Mouse (Mus musculus): Measurements from ENCODE around the gene Ptprr. TPM values are rescaled to one million over a fixed set of nuclear protein-coding genes. Genes with fewer than 3 reads are reported as not detected.

The Ptprr gene
- polyA plus RNA-seq, 1 experiment from 2014 or later: 29.9 TPM

- no peak overlapping the region for H3K27ac ChIP-seq
- H3K4me3 ChIP-seq: no peak overlapping the region
- ATAC-seq (ENCODE audit: low FRiP score, low read depth): no peak
- no peak overlapping the region for H3K9ac ChIP-seq
- no peaks in the 10 kb centered on the region for H3K9me3 ChIP-seq
- no peak overlapping the region for H3K4me2 ChIP-seq (replicated peaks)
- H3K4me1 ChIP-seq: no peaks in the 10 kb centered on the region
- WGBS: 89% methylated on average over 5 of the region's 5 CpGs
- no peaks in the 10 kb centered on the region for H3K27me3 ChIP-seq (replicated peaks)
- no peaks in the 10 kb centered on the region for H3K36me3 ChIP-seq
Observed at GRCm38 (mm10) chr10:116078636-116079035, 60.6 kb downstream of the Ptprr start.

GRCm38 (mm10) chr10:116079396-116079795 lies 61.4 kb downstream of the Ptprr start:
- 39% methylated on average over 7 of the region's 7 CpGs for WGBS
- Histone ChIP-seq H3K4me1 (no peaks in the 10 kb centered on the region), H3K9ac (no peak overlapping the region), H3K9me3 (no peaks in the 10 kb centered on the region), H3K36me3 (no peaks in the 10 kb centered on the region), H3K4me3 (no peak overlapping the region), H3K27me3 (replicated peaks) (no peaks in the 10 kb centered on the region), H3K4me2 (replicated peaks) (no peak overlapping the region), H3K27ac (no peak overlapping the region)
- ATAC-seq (ENCODE audit: low FRiP score, low read depth): no peak

- WGBS: 88% methylated on average over 6 of the region's 6 CpGs
- Histone ChIP-seq H3K9ac (no peak overlapping the region), H3K27ac (no peak overlapping the region), H3K4me3 (no peak overlapping the region), H3K4me2 (replicated peaks) (no peak overlapping the region), H3K4me1 (no peaks in the 10 kb centered on the region), H3K36me3 (no peaks in the 10 kb centered on the region), H3K27me3 (replicated peaks) (no peaks in the 10 kb centered on the region), H3K9me3 (no peaks in the 10 kb centered on the region)
- no peak for ATAC-seq (ENCODE audit: low FRiP score, low read depth)
Observed at GRCm38 (mm10) chr10:116080841-116081240, 62.8 kb downstream of the Ptprr start.

GRCm38 (mm10) chr10:116083965-116084364 lies 66.0 kb downstream of the Ptprr start:
- Histone ChIP-seq H3K27me3 (replicated peaks) (no peaks in the 10 kb centered on the region), H3K9ac (no peak overlapping the region), H3K4me3 (no peak overlapping the region), H3K9me3 (no peaks in the 10 kb centered on the region), H3K4me1 (no peaks in the 10 kb centered on the region), H3K4me2 (replicated peaks) (no peak overlapping the region), H3K36me3 (no peaks in the 10 kb centered on the region), H3K27ac (no peak overlapping the region)
- no peak for ATAC-seq (ENCODE audit: low FRiP score, low read depth)
- 32% methylated on average over 3 of the region's 3 CpGs for WGBS

- no peak overlapping the region for H3K9ac ChIP-seq
- no peak overlapping the region for H3K4me3 ChIP-seq
- no peak for ATAC-seq (ENCODE audit: low FRiP score, low read depth)
- H3K9me3 ChIP-seq: no peaks in the 10 kb centered on the region
- WGBS: 91% methylated on average over 13 of the region's 13 CpGs
- H3K36me3 ChIP-seq: no peaks in the 10 kb centered on the region
- H3K4me2 ChIP-seq (replicated peaks): no peak overlapping the region
- H3K27me3 ChIP-seq (replicated peaks): no peaks in the 10 kb centered on the region
- H3K27ac ChIP-seq: no peak overlapping the region
- no peaks in the 10 kb centered on the region for H3K4me1 ChIP-seq
Observed at GRCm38 (mm10) chr10:116096466-116096865, 78.5 kb downstream of the Ptprr start.

DNA sequence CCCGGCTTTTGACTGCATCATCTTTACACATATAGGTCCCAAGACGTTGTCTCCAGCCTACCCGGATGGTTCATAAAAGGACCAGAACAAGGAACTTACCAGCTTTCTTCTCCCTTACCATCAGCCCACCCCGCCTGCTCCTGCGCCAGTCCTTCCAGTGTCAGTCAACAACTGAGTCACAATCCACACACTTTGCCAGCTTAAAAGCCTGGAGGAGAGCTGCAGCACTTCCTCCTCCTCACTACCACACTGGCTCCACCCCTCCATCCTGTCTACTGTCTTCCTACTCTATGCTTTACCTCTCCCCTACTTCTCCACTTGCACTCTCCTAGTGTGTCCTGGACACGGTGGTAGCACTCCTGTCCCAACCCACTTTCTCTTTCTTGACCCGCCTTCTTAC lies 80.5 kb downstream of the Ptprr start:
- no peak overlapping the region for H3K27ac ChIP-seq
- H3K36me3 ChIP-seq: no peaks in the 10 kb centered on the region
- H3K9ac ChIP-seq: no peak overlapping the region
- no peak overlapping the region for H3K4me3 ChIP-seq
- H3K4me1 ChIP-seq: no peaks in the 10 kb centered on the region
- no peaks in the 10 kb centered on the region for H3K27me3 ChIP-seq (replicated peaks)
- WGBS: 91% methylated on average over 7 of the region's 7 CpGs
- no peak for ATAC-seq (ENCODE audit: low FRiP score, low read depth)
- H3K4me2 ChIP-seq (replicated peaks): no peak overlapping the region
- no peaks in the 10 kb centered on the region for H3K9me3 ChIP-seq

GRCm38 (mm10) chr10:116108176-116108575 lies 90.2 kb downstream of the Ptprr start:
- Histone ChIP-seq H3K4me3 (no peak overlapping the region), H3K27me3 (replicated peaks) (no peaks in the 10 kb centered on the region), H3K36me3 (no peaks in the 10 kb centered on the region), H3K9ac (no peak overlapping the region), H3K9me3 (no peaks in the 10 kb centered on the region), H3K4me2 (replicated peaks) (no peak overlapping the region), H3K27ac (no peak overlapping the region), H3K4me1 (no peaks in the 10 kb centered on the region)
- ATAC-seq (ENCODE audit: low FRiP score, low read depth): no peak
- WGBS: 72% methylated on average over 4 of the region's 4 CpGs

- no peak for ATAC-seq (ENCODE audit: low FRiP score, low read depth)
- no peaks in the 10 kb centered on the region for H3K27me3 ChIP-seq (replicated peaks)
- H3K4me1 ChIP-seq: no peaks in the 10 kb centered on the region
- no peak overlapping the region for H3K9ac ChIP-seq
- WGBS: 86% methylated on average over 1 of the region's 1 CpGs
- no peak overlapping the region for H3K27ac ChIP-seq
- no peaks in the 10 kb centered on the region for H3K36me3 ChIP-seq
- H3K4me2 ChIP-seq (replicated peaks): no peak overlapping the region
- no peak overlapping the region for H3K4me3 ChIP-seq
- peaks cover 3% of the 10 kb centered on the region for H3K9me3 ChIP-seq
Observed at GRCm38 (mm10) chr10:116108730-116109129, 90.7 kb downstream of the Ptprr start.

GRCm38 (mm10) chr10:116112868-116113267 lies 94.9 kb downstream of the Ptprr start:
- Histone ChIP-seq H3K9me3 (peaks cover 8% of the 10 kb centered on the region), H3K36me3 (no peaks in the 10 kb centered on the region), H3K4me3 (no peak overlapping the region), H3K27me3 (replicated peaks) (no peaks in the 10 kb centered on the region), H3K27ac (no peak overlapping the region), H3K4me1 (no peaks in the 10 kb centered on the region), H3K4me2 (replicated peaks) (no peak overlapping the region), H3K9ac (no peak overlapping the region)
- no peak for ATAC-seq (ENCODE audit: low FRiP score, low read depth)
- 98% methylated on average over 11 of the region's 11 CpGs for whole genome bisulfite sequencing

GRCm38 (mm10) chr10:116113867-116114474 lies 96.0 kb downstream of the Ptprr start, which contains the start of gene 4933416C03Rik:
Gene 4933416C03Rik (minus strand): TSS chr10:116113917.
- H3K9me3 ChIP-seq: peaks cover 8% of the 10 kb centered on the region
- H3K4me2 ChIP-seq (replicated peaks): no peak within 1 kb of the TSS
- H3K9ac ChIP-seq: no peak within 1 kb of the TSS
- no peak within 1 kb of the TSS for H3K4me3 ChIP-seq
- H3K27ac ChIP-seq: no peak within 1 kb of the TSS
- WGBS: 95% methylated on average over 39 of the region's 39 CpGs
- no peak for ATAC-seq (ENCODE audit: low FRiP score, low read depth)
- no peaks in the 10 kb centered on the region for H3K36me3 ChIP-seq
- H3K4me1 ChIP-seq: no peaks in the 10 kb centered on the region
- no peaks in the 10 kb centered on the region for H3K27me3 ChIP-seq (replicated peaks)

DNA sequence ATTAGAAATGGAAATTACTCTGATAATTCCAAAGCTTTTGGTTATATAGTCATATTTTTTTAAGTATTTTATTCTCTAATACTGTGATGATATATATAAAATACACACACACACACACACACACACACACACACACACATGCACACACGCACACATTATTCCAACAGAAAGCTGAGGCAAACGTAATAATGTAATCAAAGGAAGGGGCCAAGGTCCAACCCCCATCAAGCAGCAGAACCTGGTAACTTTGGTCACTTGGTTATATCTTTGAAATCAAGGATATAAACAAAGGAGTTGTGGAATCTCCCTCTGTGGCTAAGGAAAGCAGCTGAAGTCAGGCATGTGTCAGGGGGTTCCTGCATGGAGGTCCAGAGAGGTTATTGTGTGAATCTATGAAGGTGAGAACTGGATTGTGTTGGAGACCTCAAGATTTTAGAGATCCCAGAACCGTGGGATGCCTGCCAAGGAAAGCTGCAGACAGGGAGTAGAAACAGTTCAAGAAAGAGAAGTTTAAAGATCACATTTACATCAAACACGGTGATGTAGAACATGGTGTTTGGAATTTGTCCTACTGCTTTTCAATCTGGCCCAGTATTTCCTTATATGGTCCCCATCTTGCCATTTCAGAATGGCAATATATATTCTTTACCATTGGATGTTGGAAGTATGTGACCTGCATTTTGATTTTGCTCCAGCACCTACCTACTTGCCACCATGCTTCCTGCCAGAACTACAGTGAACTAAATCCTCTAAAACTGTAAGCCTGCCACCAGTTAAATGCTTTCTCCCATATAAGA lies 98.1 kb downstream of the Ptprr start:
- Histone ChIP-seq H3K27me3 (replicated peaks) (no peaks in the 10 kb centered on the region), H3K9ac (no peak overlapping the region), H3K4me3 (no peak overlapping the region), H3K36me3 (no peaks in the 10 kb centered on the region), H3K9me3 (peaks cover 8% of the 10 kb centered on the region), H3K27ac (no peak overlapping the region), H3K4me2 (replicated peaks) (no peak overlapping the region), H3K4me1 (no peaks in the 10 kb centered on the region)
- no peak for ATAC-seq (ENCODE audit: low FRiP score, low read depth)
- WGBS: 79% methylated on average over 4 of the region's 4 CpGs

DNA sequence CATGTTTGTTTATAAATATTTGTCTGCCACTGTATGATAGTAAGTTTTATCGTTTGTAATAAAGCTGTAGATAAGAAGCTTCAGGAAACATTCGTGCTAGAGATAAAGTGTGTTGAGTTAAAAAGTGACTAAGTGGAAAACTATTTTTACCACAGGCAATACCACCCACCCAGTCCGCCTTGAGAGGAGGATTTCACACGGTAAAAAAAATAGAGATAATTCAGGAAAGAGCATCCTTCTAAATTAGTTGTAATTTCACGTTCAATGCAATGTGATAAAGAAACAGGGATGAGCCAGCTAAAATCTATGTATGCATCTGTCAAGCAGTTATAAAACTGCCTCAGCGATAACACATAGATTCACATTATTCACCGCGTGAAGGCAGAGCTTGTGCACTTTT lies 99.0 kb downstream of the Ptprr start:
- peaks cover 8% of the 10 kb centered on the region for H3K9me3 ChIP-seq
- ATAC-seq (ENCODE audit: low FRiP score, low read depth): no peak
- no peak overlapping the region for H3K4me3 ChIP-seq
- no peak overlapping the region for H3K9ac ChIP-seq
- H3K4me2 ChIP-seq (replicated peaks): no peak overlapping the region
- H3K27me3 ChIP-seq (replicated peaks): no peaks in the 10 kb centered on the region
- no peaks in the 10 kb centered on the region for H3K36me3 ChIP-seq
- WGBS: 89% methylated on average over 8 of the region's 8 CpGs
- no peaks in the 10 kb centered on the region for H3K4me1 ChIP-seq
- H3K27ac ChIP-seq: no peak overlapping the region

GRCm38 (mm10) chr10:116121463-116121862 lies 103.5 kb downstream of the Ptprr start:
- no peaks in the 10 kb centered on the region for H3K9me3 ChIP-seq
- ATAC-seq (ENCODE audit: low FRiP score, low read depth): no peak
- H3K4me1 ChIP-seq: no peaks in the 10 kb centered on the region
- H3K4me3 ChIP-seq: no peak overlapping the region
- WGBS: 88% methylated on average over 2 of the region's 2 CpGs
- no peak overlapping the region for H3K27ac ChIP-seq
- H3K9ac ChIP-seq: no peak overlapping the region
- H3K36me3 ChIP-seq: no peaks in the 10 kb centered on the region
- H3K27me3 ChIP-seq (replicated peaks): no peaks in the 10 kb centered on the region
- no peak overlapping the region for H3K4me2 ChIP-seq (replicated peaks)

Data from neural tube, embryonic 12.5 days (tissue).